Comparison of ENCODE assay signal across 8 mouse cellular contexts in genomic region chr2:129674935-129675634, GRCm38 (mm10). TPM values are rescaled to one million over a fixed set of nuclear protein-coding genes. Genes with fewer than 3 reads are reported as not detected.
DNase-seq lines count a peak whose midpoint lies in the region; ATAC-seq and TF ChIP-seq lines count a peak whose summit lies in the region.

No protein-coding gene starts in this region.

- no peak for TF ChIP-seq POLR2A in CH12.LX (IDR thresholded peaks at IDR 0.05; ENCODE audit: low read depth, low read length)

- peaks cover 2% of the 10 kb centered on the region for H3K9me3 ChIP-seq in CH12.LX (replicated peaks; ENCODE audit: low read length)
- H3K9me3 ChIP-seq in embryonic facial prominence, embryonic 12.5 days, result no peaks in the 10 kb centered on the region
- no peaks in the 10 kb centered on the region for H3K9me3 ChIP-seq in lung, embryonic 14.5 days (ENCODE audit: low read depth, low read length)

- peaks cover 0 to 7% of the 10 kb centered on the region in 2 experiments; a peak in 2 of 4 replicates for H3K4me1 ChIP-seq in CH12.LX (ENCODE audit: control insufficient read depth in 1 of 2, insufficient read depth in 2 of 2)
- no peaks in the 10 kb centered on the region for H3K4me1 ChIP-seq in embryonic facial prominence, embryonic 12.5 days
- H3K4me1 ChIP-seq in lung, embryonic 14.5 days (ENCODE audit: insufficient read depth), result no peaks in the 10 kb centered on the region

- no peak for TF ChIP-seq EP300 in CH12.LX (IDR thresholded peaks at IDR 0.05; ENCODE audit: low read length)

- peak; percentile 94 for TF ChIP-seq RAD21 in CH12.LX (IDR thresholded peaks at IDR 0.05; ENCODE audit: low read depth, low read length)

- H3K4me3 ChIP-seq in CH12.LX (replicated peaks in 1 of 3; ENCODE audit: low read depth in 2 of 3, low read length in 2 of 3, poor library complexity in 1 of 3), result no peak overlapping the region
- no peak overlapping the region for H3K4me3 ChIP-seq in embryonic facial prominence, embryonic 12.5 days
- H3K4me3 ChIP-seq in lung, embryonic 14.5 days (ENCODE audit: low read depth, low read length), result no peak overlapping the region

- dilution Hi-C loops in CH12.LX (cut with MboI; ENCODE audit: extremely low pct_ligation_motif_present, extremely low pct_unique_long_range_greater_than_20kb, low sequenced_read_pairs), result no loop called here

- H3K27ac ChIP-seq in CH12.LX (ENCODE audit: insufficient read depth, low read depth), result no peak overlapping the region
- no peak overlapping the region for H3K27ac ChIP-seq in embryonic facial prominence, embryonic 12.5 days
- H3K27ac ChIP-seq in lung, embryonic 14.5 days (ENCODE audit: low read depth), result no peak overlapping the region

- no peak overlapping the region for H3K4me2 ChIP-seq in CH12.LX (ENCODE audit: insufficient read depth, low read depth, poor library complexity, severe bottlenecking)
- H3K4me2 ChIP-seq in embryonic facial prominence, embryonic 12.5 days (replicated peaks), result no peak overlapping the region
- no peak overlapping the region for H3K4me2 ChIP-seq in lung, embryonic 14.5 days

- peak; percentile 81 for DNase-seq in CH12.LX (ENCODE audit: extremely low read depth)
- DNase-seq in adrenal gland, postnatal 36 days, result peak; percentile 88 to 90
- peak; percentile 28 to 38 for DNase-seq in heart, adult 9 months (ENCODE audit: low spot score in 2 of 2)
- peak; percentile 76 to 94 for DNase-seq in kidney, postnatal 36 days
- peak; percentile 87 for DNase-seq in lung, embryonic 14.5 days
- peak; percentile 77 for DNase-seq in retina, adult 2 months (ENCODE audit: low read depth, low spot score)
- peak; percentile 70 to 76 for DNase-seq in thymus, postnatal 36 days

- H3K36me3 ChIP-seq in CH12.LX (replicated peaks in 1 of 2; ENCODE audit: control insufficient read depth in 1 of 2, insufficient read depth in 1 of 2, low read length in 1 of 2), result no peaks in the 10 kb centered on the region
- H3K36me3 ChIP-seq in embryonic facial prominence, embryonic 12.5 days, result no peaks in the 10 kb centered on the region
- H3K36me3 ChIP-seq in lung, embryonic 14.5 days (ENCODE audit: insufficient read depth), result no peaks in the 10 kb centered on the region

- 32% methylated on average over 13 of the region's 13 CpGs for WGBS in embryonic facial prominence, embryonic 12.5 days
- 25% methylated on average over 13 of the region's 13 CpGs for WGBS in lung, embryonic 14.5 days

- H3K79me2 ChIP-seq in CH12.LX (replicated peaks; ENCODE audit: control insufficient read depth, extremely low read depth, insufficient read depth, poor library complexity, severe bottlenecking), result no peaks in the 10 kb centered on the region

- peak; percentile 30 to 99; a peak in 3 of 4 replicates for TF ChIP-seq CTCF in CH12.LX (conservative IDR thresholded peaks at IDR 0.05 in 1 of 2, IDR thresholded peaks at IDR 0.05 in 1 of 2; ENCODE audit: low read depth in 2 of 2, low read length in 2 of 2)
- peak; percentile 97 for TF ChIP-seq CTCF in lung, embryonic 14.5 days (IDR thresholded peaks at IDR 0.05; ENCODE audit: low read depth)

- no peak overlapping the region for H3K9ac ChIP-seq in CH12.LX (ENCODE audit: insufficient read depth, low read depth)
- H3K9ac ChIP-seq in embryonic facial prominence, embryonic 12.5 days, result no peak overlapping the region
- H3K9ac ChIP-seq in lung, embryonic 14.5 days, result no peak overlapping the region

- peaks cover 38% of the 10 kb centered on the region for H3K27me3 ChIP-seq in CH12.LX (replicated peaks)
- H3K27me3 ChIP-seq in embryonic facial prominence, embryonic 12.5 days, result no peaks in the 10 kb centered on the region
- no peaks in the 10 kb centered on the region for H3K27me3 ChIP-seq in lung, embryonic 14.5 days (ENCODE audit: insufficient read depth, low read length)

- in situ Hi-C loops in CH12.LX (cut with MboI; ENCODE audit: low pct_ligation_motif_present, low pct_unique_long_range_greater_than_20kb, low sequenced_read_pairs), result loop anchor here (5.0 to 25.0 kb wide), 3 partner anchors 170 to 537 kb away; no protein-coding TSS in a partner anchor

- 0 out of 2 replicates have a peak, but pooled peaks have one; percentile 8 for ATAC-seq in embryonic facial prominence, embryonic 12.5 days (ENCODE audit: insufficient number of reproducible peaks, insufficient read depth, low FRiP score, low TSS enrichment)
- no peak for ATAC-seq in lung, embryonic 14.5 days (ENCODE audit: insufficient read depth)

TF ChIP-seq in CH12.LX, 34 proteins besides CTCF, POLR2A, EP300 and RAD21:
- no peak for TF ChIP-seq PAX5 (IDR thresholded peaks at IDR 0.05; ENCODE audit: low read length)
- peak; percentile 95 for TF ChIP-seq SMC3 (IDR thresholded peaks at IDR 0.05; ENCODE audit: low read depth, low read length)
- TF ChIP-seq HCFC1 (IDR thresholded peaks at IDR 0.05; ENCODE audit: low read depth, low read length), result no peak
- no peak for TF ChIP-seq ZNF384 (IDR thresholded peaks at IDR 0.05; ENCODE audit: low read depth, low read length)
- peak; percentile 86; the same call in 1 of the 2 replicates for TF ChIP-seq NELFE (IDR thresholded peaks at IDR 0.05; ENCODE audit: low read depth, low read length)
- peak; percentile 24; the same call in 1 of the 2 replicates for TF ChIP-seq TCF12 (IDR thresholded peaks at IDR 0.05; ENCODE audit: low read depth, low read length)
- TF ChIP-seq ZKSCAN1 (IDR thresholded peaks at IDR 0.05; ENCODE audit: borderline replicate concordance, low read depth, low read length), result no peak
- no peak for TF ChIP-seq ELF1 (IDR thresholded peaks at IDR 0.05; ENCODE audit: low read depth, low read length)
- TF ChIP-seq ZC3H11A (IDR thresholded peaks at IDR 0.05; ENCODE audit: low read depth, low read length), result peak; percentile 84

RNA-seq across cellular contexts. Expression of gene Pdyn, which starts 24.6 kb away (rescaled TPM):
- total RNA-seq in CH12.LX (2012; rRNA removed) (not detected in 2 replicates), CH12.LX (2014; rRNA removed) (not detected in 2 replicates)
- not detected in 2 replicates for polyA plus RNA-seq in CH12.LX (2012; ENCODE audit: insufficient read length, low read depth)
- total RNA-seq in adrenal gland, postnatal 36 days (2021), result under 1 TPM; 0.10 to 0.30 TPM
- 0.19 and 0.27 TPM in 2 replicates for polyA plus RNA-seq in embryonic facial prominence, embryonic 12.5 days (2016; fragmentation: Nextera tagmentation; extraction: Ambion mirVana)
- not detected in 2 replicates for polyA plus RNA-seq in lung, embryonic 14.5 days (2014; fragmentation: Nextera tagmentation; extraction: Ambion mirVana)

Comparison
In these comparisons a context has a peak if more than half of its experiments do, and no peak if none do; other contexts are left out.
1. DNase-seq: peak in every context shown above with its lines; median percentile 89 in adrenal gland, postnatal 36 days; 87 in lung, embryonic 14.5 days; 85 in kidney, postnatal 36 days; 81 in CH12.LX; 77 in retina, adult 2 months; 73 in thymus, postnatal 36 days; 33 in heart, adult 9 months.